Mouse (Mus musculus) spleen, adult 2 months (tissue): ENCODE measurements at regions not wholly inside any gene's neighbourhood (a gene's known extent, or its start where the extent isn't known, plus 50 kb on each side); places are given as distances from the start of the nearest gene placed in this dataset.

Source experiments
- CTCF ChIP-seq: fragments of 200-500 bp; IDR thresholded peaks from 2 replicates; pipeline ENCODE4 v1.5.1; 2011; ENCODE audit warnings: mild to moderate bottlenecking, inconsistent platforms; ENCODE audit not compliant: insufficient read depth, insufficient read length, insufficient replicate concordance; ENCODE audit errors: extremely low read depth
- POLR2A ChIP-seq: fragments of 200-500 bp; IDR thresholded peaks from 2 replicates; pipeline ENCODE4 v1.6.1; 2011; ENCODE audit warnings: low read depth, low read length, inconsistent platforms

DNA sequence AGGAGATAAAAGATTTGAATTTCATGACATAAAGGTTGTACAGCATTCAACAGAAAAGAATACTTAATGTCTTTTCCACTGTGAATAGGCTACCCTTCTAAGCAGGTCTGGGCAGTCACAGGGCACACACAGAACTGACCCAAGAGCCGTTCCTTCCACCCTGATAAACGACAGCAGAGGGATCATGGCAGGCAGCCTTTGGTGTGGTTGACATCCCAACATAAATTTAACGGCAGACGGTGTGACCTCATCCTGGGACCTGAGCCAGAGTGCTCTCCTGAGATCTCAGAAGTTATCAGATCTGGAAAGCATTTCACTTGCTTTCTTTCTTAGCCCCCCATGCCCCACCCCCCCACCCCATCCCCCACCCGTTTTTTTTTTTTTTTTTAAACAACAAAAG lies 290.1 kb downstream of the Sox4 start:
- no peak for TF ChIP-seq POLR2A
- no peak for TF ChIP-seq CTCF
